Comparison of ENCODE assay signal across 1 mouse cellular context in the genomic region with DNA sequence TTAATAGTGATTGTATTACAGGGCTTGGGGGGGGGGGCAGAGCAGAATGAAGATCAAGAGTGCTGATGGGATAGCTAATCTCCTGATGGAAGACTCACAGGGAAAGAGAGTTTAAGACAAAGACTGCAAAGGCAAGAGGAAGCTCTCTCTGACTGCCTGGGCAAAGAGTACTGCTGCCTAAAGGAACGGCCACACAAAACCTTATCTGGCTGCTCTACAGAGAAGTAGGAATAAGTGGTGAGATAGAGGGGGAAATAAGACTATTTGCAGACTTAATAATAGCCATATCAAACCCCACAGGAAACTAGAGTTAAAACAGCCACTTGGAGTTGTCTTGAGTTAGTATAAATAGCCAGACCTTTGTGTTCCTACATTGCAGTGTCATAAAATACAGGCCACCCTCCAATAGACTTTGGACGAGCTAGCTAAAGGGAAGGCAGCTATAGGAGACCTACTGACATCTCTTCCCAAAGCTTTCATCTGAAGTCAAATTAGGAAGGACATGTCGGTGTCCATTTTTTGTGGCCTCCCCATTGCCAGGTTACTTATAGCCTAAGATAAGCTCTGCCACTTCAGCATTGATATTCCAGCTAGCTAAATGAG.
TF ChIP-seq lines count a peak whose summit lies in the region.

No protein-coding gene starts in this region.

TF ChIP-seq in ES-E14, 5 proteins besides CTCF, POLR2A, EP300 and RAD21 (continued from another document):
- no peak for TF ChIP-seq ZC3H11A (IDR thresholded peaks at IDR 0.05; ENCODE audit: borderline replicate concordance, low read depth, low read length)
